Comparison of ENCODE assay signal across 11 mouse cellular contexts in the genomic region with DNA sequence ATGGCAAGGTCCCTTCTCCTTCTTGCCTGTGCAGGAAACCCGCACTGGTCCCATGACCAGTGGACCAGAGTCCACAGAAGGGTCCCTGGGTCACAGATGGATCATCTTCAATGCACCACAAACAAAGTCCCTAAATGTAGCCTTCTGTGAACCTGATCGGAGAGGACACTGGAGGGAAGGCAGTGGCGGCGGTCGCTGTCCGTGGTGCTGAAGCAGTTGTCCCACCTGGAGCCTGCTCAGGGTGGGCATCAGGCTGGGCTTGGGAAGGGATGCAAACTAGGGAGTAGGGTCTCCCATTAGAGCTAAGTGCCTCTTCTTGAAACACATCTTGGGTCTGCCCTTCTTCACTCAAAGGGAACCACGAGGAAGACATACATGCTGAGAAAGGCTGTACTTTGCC. TPM values are rescaled to one million over a fixed set of nuclear protein-coding genes. Genes with fewer than 3 reads are reported as not detected.
DNase-seq lines count a peak whose midpoint lies in the region; ATAC-seq and TF ChIP-seq lines count a peak whose summit lies in the region.
"Had no signal": no experiment of that assay in that cellular context is flagged by ENCODE, and none has a peak within 500 bp of the region (broad histone marks: within the 10 kb centered on the region; RNA-seq: fewer than 3 reads in every experiment).

No protein-coding gene starts in this region.

- WGBS in hindbrain, embryonic 11.5 days = 12% methylated on average over 7 of the region's 7 CpGs
- WGBS in hindbrain, postnatal 0 days = 14% methylated on average over 7 of the region's 7 CpGs
- WGBS in hindbrain, embryonic 14.5 days = 11% methylated on average over 7 of the region's 7 CpGs

- ATAC-seq in hindbrain, embryonic 11.5 days (ENCODE audit: low FRiP score) = no peak
- ATAC-seq in hindbrain, postnatal 0 days = no peak
- peak; percentile 54; the same call in 1 of the 2 replicates for ATAC-seq in megakaryocyte progenitor cell, adult 5-6 weeks (replicated peaks; ENCODE audit: poor library complexity)
- no peak for ATAC-seq in activated CD4-positive, CD25-positive, alpha-beta regulatory T cell, adult 4 months
- ATAC-seq in hindbrain, embryonic 14.5 days (ENCODE audit: low FRiP score) = no peak

- no peak overlapping the region for H3K9ac ChIP-seq in hindbrain, embryonic 11.5 days (ENCODE audit: low read depth, low read length)
- no peak overlapping the region for H3K9ac ChIP-seq in hindbrain, postnatal 0 days (replicated peaks; ENCODE audit: low read length)
- no peak overlapping the region for H3K9ac ChIP-seq in hindbrain, embryonic 14.5 days
- H3K9ac ChIP-seq: liver, embryonic 14.5 days had no signal

- H3K9me3 ChIP-seq in hindbrain, embryonic 11.5 days (ENCODE audit: control insufficient read depth, low read length) = no peaks in the 10 kb centered on the region
- no peaks in the 10 kb centered on the region for H3K9me3 ChIP-seq in hindbrain, postnatal 0 days (ENCODE audit: low read length)
- no peaks in the 10 kb centered on the region for H3K9me3 ChIP-seq in hindbrain, embryonic 14.5 days (ENCODE audit: control insufficient read depth, low read length)

- DNase-seq in hindbrain, embryonic 11.5 days (ENCODE audit: low spot score) = peak; percentile 74
- DNase-seq in hindbrain, postnatal 0 days (ENCODE audit: low spot score) = no peak
- peak; percentile 10 for DNase-seq in CD4-positive helper T cell, adult 2 months (ENCODE audit: low read depth, low spot score)
- peak; percentile 89 for DNase-seq in embryo, embryonic 10 days (ENCODE audit: low spot score)
- DNase-seq in cerebellum, adult 8-10 months = no peak
- no peak for DNase-seq in hindbrain, embryonic 14.5 days (ENCODE audit: low spot score)

- H3K27ac ChIP-seq in hindbrain, embryonic 11.5 days (ENCODE audit: low read depth, low read length) = no peak overlapping the region
- no peak overlapping the region for H3K27ac ChIP-seq in hindbrain, postnatal 0 days
- H3K27ac ChIP-seq in hindbrain, embryonic 14.5 days = no peak overlapping the region
- H3K27ac ChIP-seq: liver, embryonic 14.5 days had no signal

- no peaks in the 10 kb centered on the region for H3K36me3 ChIP-seq in hindbrain, embryonic 11.5 days (ENCODE audit: control insufficient read depth, insufficient read depth, low read length)
- no peaks in the 10 kb centered on the region for H3K36me3 ChIP-seq in hindbrain, postnatal 0 days (ENCODE audit: insufficient read depth, low read length)
- H3K36me3 ChIP-seq in hindbrain, embryonic 14.5 days (replicated peaks; ENCODE audit: control insufficient read depth, insufficient read depth) = 0 out of 2 replicates have a peak, but pooled peaks cover 10% of the 10 kb centered on the region

- TF ChIP-seq CTCF in hindbrain, postnatal 0 days (IDR thresholded peaks at IDR 0.05; ENCODE audit: low read depth) = no peak

- no peak overlapping the region for H3K4me2 ChIP-seq in hindbrain, embryonic 11.5 days (replicated peaks; ENCODE audit: low read depth, low read length)
- no peak overlapping the region for H3K4me2 ChIP-seq in hindbrain, postnatal 0 days (ENCODE audit: low read depth, low read length)
- H3K4me2 ChIP-seq in hindbrain, embryonic 14.5 days (replicated peaks) = no peak overlapping the region

- H3K4me3 ChIP-seq in hindbrain, embryonic 11.5 days (ENCODE audit: low read depth, low read length) = no peak overlapping the region
- H3K4me3 ChIP-seq in hindbrain, postnatal 0 days (ENCODE audit: low read length) = no peak overlapping the region
- H3K4me3 ChIP-seq in hindbrain, embryonic 14.5 days (replicated peaks; ENCODE audit: low read length) = no peak overlapping the region

- peaks cover 9% of the 10 kb centered on the region; the same call in 1 of the 2 replicates for H3K4me1 ChIP-seq in hindbrain, embryonic 11.5 days (replicated peaks; ENCODE audit: control insufficient read depth, insufficient read depth, low read length)
- peaks cover 12% of the 10 kb centered on the region for H3K4me1 ChIP-seq in hindbrain, postnatal 0 days (ENCODE audit: insufficient read depth, low read length)
- H3K4me1 ChIP-seq in hindbrain, embryonic 14.5 days (replicated peaks; ENCODE audit: control insufficient read depth, insufficient read depth, low read length) = peaks cover 29% of the 10 kb centered on the region

- no peaks in the 10 kb centered on the region for H3K27me3 ChIP-seq in hindbrain, embryonic 11.5 days (ENCODE audit: control insufficient read depth, insufficient read depth, low read length)
- no peaks in the 10 kb centered on the region for H3K27me3 ChIP-seq in hindbrain, postnatal 0 days (ENCODE audit: insufficient read depth, low read length)
- H3K27me3 ChIP-seq in hindbrain, embryonic 14.5 days (ENCODE audit: control insufficient read depth, insufficient read depth, low read length) = no peaks in the 10 kb centered on the region

RNA-seq across cellular contexts. Expression of a gene that starts 31.4 kb away (rescaled TPM):
- 0.69 TPM in 1 of 2 replicates, not detected in the other for polyA plus RNA-seq in hindbrain, embryonic 11.5 days (2014; fragmentation: Nextera tagmentation; extraction: Ambion mirVana)
- total RNA-seq in hindbrain, postnatal 0 days (2014; rRNA removed) = 0.21 TPM in 1 of 2 replicates, not detected in the other
- 0.65 and 1.5 TPM in 2 replicates for polyA plus RNA-seq in hindbrain, postnatal 0 days (2015; fragmentation: Nextera tagmentation; extraction: Ambion mirVana)
- not detected in 2 replicates for total RNA-seq in megakaryocyte progenitor cell, adult 5-6 weeks (2015)
- not detected in 2 replicates for total RNA-seq in megakaryocyte progenitor cell, adult 5-6 weeks (2017)
- not detected for polyA plus RNA-seq in activated CD4-positive, CD25-positive, alpha-beta regulatory T cell, adult 4 months (2017; shearing (Covaris generic))
- polyA plus RNA-seq in hindbrain, embryonic 14.5 days (2014; fragmentation: Nextera tagmentation; extraction: Ambion mirVana) = 1.2 TPM in 1 of 2 replicates, not detected in the other

RNA-seq across cellular contexts. Expression of a gene that starts 33.1 kb away (rescaled TPM):
- polyA plus RNA-seq in hindbrain, embryonic 11.5 days (2014; fragmentation: Nextera tagmentation; extraction: Ambion mirVana) = 5.9 and 6.5 TPM in 2 replicates
- 82.1 and 111 TPM in 2 replicates for total RNA-seq in hindbrain, postnatal 0 days (2014; rRNA removed)
- polyA plus RNA-seq in hindbrain, postnatal 0 days (2015; fragmentation: Nextera tagmentation; extraction: Ambion mirVana) = 4.8 and 5.7 TPM in 2 replicates
- 0.32 TPM in 1 of 2 replicates, not detected in the other for total RNA-seq in megakaryocyte progenitor cell, adult 5-6 weeks (2015)
- total RNA-seq in megakaryocyte progenitor cell, adult 5-6 weeks (2017) = not detected in 2 replicates
- polyA plus RNA-seq in activated CD4-positive, CD25-positive, alpha-beta regulatory T cell, adult 4 months (2017; shearing (Covaris generic)) = not detected
- 10.6 and 14.1 TPM in 2 replicates for polyA plus RNA-seq in hindbrain, embryonic 14.5 days (2014; fragmentation: Nextera tagmentation; extraction: Ambion mirVana)

RNA-seq across cellular contexts. Expression of a gene that starts 34.3 kb away (rescaled TPM):
- polyA plus RNA-seq in hindbrain, embryonic 11.5 days (2014; fragmentation: Nextera tagmentation; extraction: Ambion mirVana) = not detected in 2 replicates
- total RNA-seq in hindbrain, postnatal 0 days (2014; rRNA removed) = 0.21 TPM in 1 of 2 replicates, not detected in the other
- polyA plus RNA-seq in hindbrain, postnatal 0 days (2015; fragmentation: Nextera tagmentation; extraction: Ambion mirVana) = 0.72 and 1.8 TPM in 2 replicates
- not detected in 2 replicates for total RNA-seq in megakaryocyte progenitor cell, adult 5-6 weeks (2015)
- total RNA-seq in megakaryocyte progenitor cell, adult 5-6 weeks (2017) = not detected in 2 replicates
- not detected for polyA plus RNA-seq in activated CD4-positive, CD25-positive, alpha-beta regulatory T cell, adult 4 months (2017; shearing (Covaris generic))
- 0.36 TPM in 1 of 2 replicates, not detected in the other for polyA plus RNA-seq in hindbrain, embryonic 14.5 days (2014; fragmentation: Nextera tagmentation; extraction: Ambion mirVana)
- polyA plus RNA-seq: small intestine, adult 2 months had no signal

RNA-seq across cellular contexts. Expression of a gene that starts 54.0 kb away (rescaled TPM):
- 1.3 and 1.8 TPM in 2 replicates for polyA plus RNA-seq in hindbrain, embryonic 11.5 days (2014; fragmentation: Nextera tagmentation; extraction: Ambion mirVana)
- total RNA-seq in hindbrain, postnatal 0 days (2014; rRNA removed) = 5.7 and 7.4 TPM in 2 replicates
- 2.3 and 3.2 TPM in 2 replicates for polyA plus RNA-seq in hindbrain, postnatal 0 days (2015; fragmentation: Nextera tagmentation; extraction: Ambion mirVana)
- not detected in 2 replicates for total RNA-seq in megakaryocyte progenitor cell, adult 5-6 weeks (2015)
- not detected in 2 replicates for total RNA-seq in megakaryocyte progenitor cell, adult 5-6 weeks (2017)
- not detected for polyA plus RNA-seq in activated CD4-positive, CD25-positive, alpha-beta regulatory T cell, adult 4 months (2017; shearing (Covaris generic))
- polyA plus RNA-seq in hindbrain, embryonic 14.5 days (2014; fragmentation: Nextera tagmentation; extraction: Ambion mirVana) = 1.2 and 2.4 TPM in 2 replicates
- total RNA-seq: gastrocnemius, postnatal 4 days had no signal
- polyA plus RNA-seq: small intestine, adult 2 months had no signal

RNA-seq across cellular contexts. Expression of a gene that starts 55.1 kb away (rescaled TPM):
- polyA plus RNA-seq in hindbrain, embryonic 11.5 days (2014; fragmentation: Nextera tagmentation; extraction: Ambion mirVana) = not detected in 2 replicates
- total RNA-seq in hindbrain, postnatal 0 days (2014; rRNA removed) = not detected in 2 replicates
- not detected in 2 replicates for polyA plus RNA-seq in hindbrain, postnatal 0 days (2015; fragmentation: Nextera tagmentation; extraction: Ambion mirVana)
- total RNA-seq in megakaryocyte progenitor cell, adult 5-6 weeks (2015) = not detected in 2 replicates
- not detected in 2 replicates for total RNA-seq in megakaryocyte progenitor cell, adult 5-6 weeks (2017)
- not detected for polyA plus RNA-seq in activated CD4-positive, CD25-positive, alpha-beta regulatory T cell, adult 4 months (2017; shearing (Covaris generic))
- not detected in 2 replicates for polyA plus RNA-seq in hindbrain, embryonic 14.5 days (2014; fragmentation: Nextera tagmentation; extraction: Ambion mirVana)
- polyA plus RNA-seq: liver, embryonic 14.5 days; small intestine, adult 2 months had no signal

Comparison
In these comparisons a context has a peak if more than half of its experiments do, and no peak if none do; other contexts are left out.
1. DNase-seq: peak in hindbrain, embryonic 11.5 days (single experiment), CD4-positive helper T cell, adult 2 months (single experiment) and embryo, embryonic 10 days (single experiment); none in hindbrain, postnatal 0 days (single experiment), cerebellum, adult 8-10 months (single experiment) and hindbrain, embryonic 14.5 days (single experiment).